Mouse (Mus musculus): ENCODE results near the gene Nkx2-4. TPM values are rescaled to one million over a fixed set of nuclear protein-coding genes. Genes with fewer than 3 reads are reported as not detected.

Nkx2-4 gene
- polyA plus RNA-seq, 1 experiment from 2014 or later, result not detected

DNA sequence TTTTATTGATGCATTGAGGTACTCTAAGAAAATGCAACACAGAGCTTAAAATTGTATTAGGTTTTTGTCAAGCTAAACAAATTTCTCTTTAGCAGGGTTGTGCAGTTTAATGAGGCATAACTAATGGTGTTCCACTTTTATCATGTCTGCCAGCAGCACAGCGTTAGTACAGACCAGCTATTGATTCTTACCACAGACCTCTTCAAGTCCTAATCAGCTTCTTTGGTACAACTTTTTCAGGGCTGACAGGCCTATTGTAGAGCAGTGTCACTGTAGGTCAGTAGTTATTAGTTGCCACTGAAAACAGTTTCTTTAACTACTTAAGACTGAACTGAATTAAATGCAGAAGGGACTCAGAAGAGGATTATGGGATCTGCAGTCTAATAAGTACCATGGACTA is 16.2 kb downstream of the Nkx2-4 start:
- H3K27ac ChIP-seq, result no peak overlapping the region
- no peak overlapping the region for H3K9ac ChIP-seq
- peaks cover 4% of the 10 kb centered on the region; the same call in 1 of the 2 replicates for H3K36me3 ChIP-seq
- no peaks in the 10 kb centered on the region for H3K27me3 ChIP-seq (replicated peaks)
- H3K4me3 ChIP-seq (replicated peaks), result no peak overlapping the region
- no peak for ATAC-seq (ENCODE audit: insufficient read depth, low FRiP score, low read depth)
- H3K9me3 ChIP-seq, result no peaks in the 10 kb centered on the region
- no peak overlapping the region for H3K4me2 ChIP-seq
- WGBS, result 69% methylated on average over 1 of the region's 1 CpGs
- H3K4me1 ChIP-seq, result no peaks in the 10 kb centered on the region

DNA sequence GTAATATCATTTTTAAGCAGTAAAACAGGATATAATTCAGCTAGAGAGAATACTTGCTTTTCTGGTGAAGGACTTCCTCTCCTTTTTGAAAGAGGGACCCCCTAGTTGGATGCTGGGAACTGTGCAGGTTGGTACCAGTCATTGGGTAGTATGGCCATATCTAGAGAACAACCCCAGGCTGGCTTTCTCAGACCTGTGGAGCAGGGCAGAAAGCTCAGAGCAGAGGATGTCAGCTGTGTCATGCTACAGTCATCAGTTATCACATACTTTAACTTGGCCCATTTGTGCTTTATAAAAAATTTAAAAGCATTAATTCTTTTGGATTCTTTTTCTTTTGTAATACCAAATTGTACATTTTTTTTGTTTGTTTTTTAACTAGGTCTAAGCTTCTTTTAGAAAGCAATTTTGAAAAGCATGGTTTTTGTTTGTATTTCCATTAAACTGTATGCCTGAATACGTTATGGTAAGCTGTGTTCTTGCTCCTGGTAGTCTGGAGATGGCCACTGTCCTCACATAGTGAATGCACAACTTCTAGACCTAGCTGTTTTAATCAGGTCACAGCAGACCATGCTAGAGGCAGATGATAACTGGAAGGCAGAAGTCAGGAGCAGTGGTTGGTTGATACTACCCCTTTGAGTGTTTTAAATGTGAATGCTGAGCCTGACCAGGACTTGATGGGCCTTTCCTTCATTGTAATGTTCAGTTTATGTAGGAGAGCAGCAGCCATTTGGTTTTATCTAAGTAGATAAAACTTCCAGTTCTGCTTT is 17.6 kb downstream of the Nkx2-4 start:
- Histone ChIP-seq H3K4me3 (replicated peaks) (no peak overlapping the region), H3K36me3 (peaks cover 4% of the 10 kb centered on the region; the same call in 1 of the 2 replicates), H3K9me3 (no peaks in the 10 kb centered on the region), H3K4me1 (no peaks in the 10 kb centered on the region), H3K27ac (no peak overlapping the region), H3K9ac (no peak overlapping the region), H3K27me3 (replicated peaks) (no peaks in the 10 kb centered on the region), H3K4me2 (no peak overlapping the region)
- 78% methylated on average over 1 of the region's 1 CpGs for WGBS
- no peak for ATAC-seq (ENCODE audit: insufficient read depth, low FRiP score, low read depth)

DNA sequence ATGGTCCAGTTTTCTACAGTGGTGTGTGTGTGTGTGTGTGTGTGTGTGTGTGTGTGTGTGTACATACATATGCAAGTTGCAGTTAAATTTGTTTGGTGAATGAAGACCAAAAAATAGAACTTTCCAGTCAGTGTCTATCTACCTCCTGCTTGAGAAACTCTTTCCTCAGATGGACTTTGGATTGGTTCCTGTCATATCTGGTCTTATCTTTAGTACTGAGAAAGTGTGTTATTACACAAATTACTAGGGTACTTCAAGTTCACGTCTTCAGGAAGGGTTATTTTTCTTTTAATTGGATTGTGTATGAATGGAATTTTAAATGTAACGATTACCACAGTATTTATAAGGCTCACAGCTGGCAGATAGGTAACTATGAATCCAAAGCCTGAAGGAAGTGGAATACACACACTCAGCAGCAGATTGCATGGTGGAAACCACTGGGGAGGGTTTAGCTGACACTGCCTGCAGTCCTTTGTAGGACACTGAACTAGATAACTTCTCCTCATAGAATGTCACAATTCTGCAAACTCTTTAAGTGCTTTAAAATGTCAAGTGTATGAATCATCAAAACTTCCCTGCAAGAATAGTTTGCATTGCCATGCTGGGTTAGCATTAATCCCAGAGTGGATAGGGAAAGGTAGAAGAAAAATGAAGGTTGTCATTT is 31.9 kb downstream of the Nkx2-4 start:
- Histone ChIP-seq H3K4me2 (no peak overlapping the region), H3K4me3 (replicated peaks) (no peak overlapping the region), H3K27me3 (replicated peaks) (no peaks in the 10 kb centered on the region), H3K9ac (no peak overlapping the region), H3K4me1 (no peaks in the 10 kb centered on the region), H3K27ac (no peak overlapping the region), H3K36me3 (peaks cover 12% of the 10 kb centered on the region; the same call in 1 of the 2 replicates), H3K9me3 (no peaks in the 10 kb centered on the region)
- 88% methylated on average over 2 of the region's 2 CpGs for WGBS
- ATAC-seq (ENCODE audit: insufficient read depth, low FRiP score, low read depth), result no peak

DNA sequence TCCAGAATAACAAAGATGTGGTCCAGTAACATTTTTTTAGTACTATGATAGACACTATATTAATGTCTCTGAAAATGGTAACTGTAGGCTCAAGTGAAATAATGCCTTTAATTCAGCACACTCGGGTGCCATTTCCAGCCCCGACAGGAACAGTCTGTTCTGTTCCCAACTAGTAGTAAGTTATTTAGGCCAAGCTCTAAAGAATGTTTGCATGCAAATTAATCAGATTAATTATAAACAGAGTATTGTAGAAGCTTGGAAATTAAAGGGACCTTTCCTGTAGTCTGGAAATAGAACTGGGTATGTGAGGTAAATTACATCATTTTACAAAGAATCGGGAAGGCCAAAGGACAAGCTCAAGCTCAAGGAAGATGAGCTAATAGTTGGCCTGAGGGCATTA is 38.2 kb downstream of the Nkx2-4 start:
- no peaks in the 10 kb centered on the region for H3K4me1 ChIP-seq
- H3K4me2 ChIP-seq, result no peak overlapping the region
- no peak overlapping the region for H3K27ac ChIP-seq
- peaks cover 9% of the 10 kb centered on the region; the same call in 1 of the 2 replicates for H3K36me3 ChIP-seq
- 84% methylated on average over 3 of the region's 3 CpGs for WGBS
- no peak overlapping the region for H3K9ac ChIP-seq
- H3K27me3 ChIP-seq (replicated peaks), result no peaks in the 10 kb centered on the region
- no peak for ATAC-seq (ENCODE audit: insufficient read depth, low FRiP score, low read depth)
- H3K9me3 ChIP-seq, result no peaks in the 10 kb centered on the region
- H3K4me3 ChIP-seq (replicated peaks), result no peak overlapping the region

DNA sequence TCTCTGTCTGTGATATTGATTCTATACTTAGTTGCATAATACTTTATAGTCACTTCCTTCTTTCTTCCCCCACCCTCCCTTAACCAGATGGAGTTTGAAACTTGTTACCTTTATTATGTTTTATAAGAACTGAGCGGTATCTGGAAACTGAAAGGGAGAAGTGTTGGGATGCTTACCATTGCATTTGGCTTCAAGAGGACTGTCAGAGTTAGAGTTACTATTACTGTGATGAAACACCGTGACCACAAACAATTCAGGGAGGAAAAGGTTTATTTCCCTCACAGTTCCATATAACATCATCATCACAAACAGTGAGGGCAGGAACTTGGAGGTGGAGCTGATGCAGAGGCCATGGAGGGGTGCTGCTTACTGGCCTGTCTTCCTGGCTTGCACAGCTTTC is 49.4 kb downstream of the Nkx2-4 start:
- no peak for ATAC-seq (ENCODE audit: insufficient read depth, low FRiP score, low read depth)
- WGBS, result 90% methylated on average over 2 of the region's 2 CpGs
- no peaks in the 10 kb centered on the region for H3K27me3 ChIP-seq (replicated peaks)
- no peak overlapping the region for H3K27ac ChIP-seq
- H3K4me3 ChIP-seq (replicated peaks), result no peak overlapping the region
- H3K9me3 ChIP-seq, result no peaks in the 10 kb centered on the region
- peaks cover 9% of the 10 kb centered on the region for H3K36me3 ChIP-seq
- no peaks in the 10 kb centered on the region for H3K4me1 ChIP-seq
- H3K4me2 ChIP-seq, result no peak overlapping the region
- H3K9ac ChIP-seq, result no peak overlapping the region

Other genes starting within 250 kb of the Nkx2-4 start
- 22.9 and 23.7 TPM in 2 replicates for gene Kiz, start 229.6 kb downstream of the Nkx2-4 start, polyA plus RNA-seq (2015; fragmentation: Nextera tagmentation; extraction: Ambion mirVana)
- 62.9 and 68.2 TPM in 2 replicates for gene Xrn2, start 72.4 kb downstream of the Nkx2-4 start, polyA plus RNA-seq (2015; fragmentation: Nextera tagmentation; extraction: Ambion mirVana)
- gene Nkx2-2, start 108.8 kb upstream of the Nkx2-4 start, polyA plus RNA-seq (2015; fragmentation: Nextera tagmentation; extraction: Ambion mirVana), result 3.5 and 6.0 TPM in 2 replicates

Measured in stomach, embryonic 15.5 days (tissue).